Mouse (Mus musculus): ENCODE data around the gene Olfr47.
"Not testable (repeated sequence)": the region's sequence is repeated elsewhere in the genome, so short reads cannot be mapped to it uniquely, and the experiment has no call there.

The Olfr47 gene

DNA sequence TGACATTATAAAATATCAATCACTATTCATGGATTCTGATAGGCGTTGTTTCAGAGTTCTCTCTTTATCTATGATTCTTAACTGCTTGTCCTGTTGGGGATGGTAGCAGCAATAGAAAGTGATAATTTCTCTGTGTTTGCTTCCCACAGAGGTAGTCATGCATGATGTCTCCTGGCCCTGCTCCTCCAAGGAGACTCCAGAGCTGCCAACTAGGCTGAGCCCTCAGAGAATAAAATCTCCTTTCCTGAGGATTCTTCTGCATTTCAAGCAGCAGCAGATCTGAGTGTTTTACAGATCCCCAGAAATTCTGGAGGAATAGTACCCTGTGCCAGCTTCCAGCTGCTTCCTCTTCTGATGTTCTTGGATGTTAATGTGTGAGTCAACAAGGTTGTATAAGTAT, at the start of gene Olfr47:
Gene Olfr47 (plus strand): TSS at position 275 of the 400 bp plus-strand sequence.
- DNase-seq (ENCODE audit: inconsistent age in 2 of 2, low spot score in 1 of 2): not testable (repeated sequence)

DNA sequence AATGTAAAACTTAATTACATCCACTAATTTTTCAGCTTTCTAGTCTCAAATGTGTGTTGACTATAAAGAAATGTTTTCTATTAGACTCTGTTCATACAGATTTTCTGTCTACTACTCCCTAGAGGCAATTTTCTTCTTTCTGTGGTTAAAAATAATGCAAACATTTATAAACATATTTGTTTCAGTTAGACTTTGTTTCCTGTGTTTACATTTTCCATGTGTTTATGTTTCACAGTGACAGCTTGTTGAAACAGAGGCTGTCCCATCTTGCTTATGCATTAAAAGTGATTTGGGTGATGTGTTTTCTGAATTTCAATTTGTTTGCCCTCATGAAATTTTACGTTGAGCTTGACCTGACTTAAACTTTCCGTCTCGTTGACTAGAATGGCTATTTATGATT, 40.3 kb upstream of the Olfr47 start:
- DNase-seq (ENCODE audit: inconsistent age in 2 of 2, low spot score in 1 of 2): no peak

DNA sequence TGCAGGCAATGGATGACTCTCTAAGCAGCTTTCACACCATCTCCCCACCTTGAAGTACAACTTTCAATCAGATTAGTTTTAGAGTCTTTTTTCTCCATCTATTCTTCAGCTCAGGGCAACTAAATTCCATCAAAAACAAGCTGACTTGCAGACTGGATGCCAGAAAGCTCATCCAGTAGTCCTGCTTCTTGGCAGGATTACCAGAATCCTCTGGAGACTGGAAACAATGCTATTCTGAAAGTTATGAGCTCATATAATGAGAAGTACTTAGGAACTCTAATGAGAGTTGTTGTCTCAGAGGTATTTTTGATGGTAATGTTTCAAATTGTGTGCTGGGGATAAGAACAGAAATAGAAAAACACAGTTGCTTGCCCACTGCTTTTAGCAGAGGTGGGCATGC, 34.5 kb upstream of the Olfr47 start, which contains the start of gene Olfr435:
Gene Olfr435 (plus strand): TSS at position 366 of the 400 bp plus-strand sequence.
- no peak for DNase-seq (ENCODE audit: inconsistent age in 2 of 2, low spot score in 1 of 2)

DNA sequence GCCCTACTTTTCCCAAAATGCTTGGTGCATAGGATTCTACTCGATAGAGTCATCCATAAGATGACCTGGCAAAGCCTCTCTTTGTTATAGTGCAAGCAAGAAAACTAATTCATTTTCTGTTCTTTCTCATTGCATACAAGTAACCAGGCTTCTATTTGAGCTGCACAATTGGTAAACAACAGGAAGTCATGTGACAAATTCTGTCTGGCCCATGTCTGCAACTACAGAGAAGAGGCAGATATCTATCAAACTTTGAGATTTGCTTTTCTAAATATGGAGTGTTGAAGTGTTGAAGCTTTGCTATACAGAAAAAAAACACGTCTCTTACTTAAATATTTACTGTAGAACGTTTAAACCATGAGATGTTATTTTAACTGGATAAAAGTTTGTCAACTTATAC, 33.2 kb upstream of the Olfr47 start:
- no peak for DNase-seq (ENCODE audit: inconsistent age in 2 of 2, low spot score in 1 of 2)

DNA sequence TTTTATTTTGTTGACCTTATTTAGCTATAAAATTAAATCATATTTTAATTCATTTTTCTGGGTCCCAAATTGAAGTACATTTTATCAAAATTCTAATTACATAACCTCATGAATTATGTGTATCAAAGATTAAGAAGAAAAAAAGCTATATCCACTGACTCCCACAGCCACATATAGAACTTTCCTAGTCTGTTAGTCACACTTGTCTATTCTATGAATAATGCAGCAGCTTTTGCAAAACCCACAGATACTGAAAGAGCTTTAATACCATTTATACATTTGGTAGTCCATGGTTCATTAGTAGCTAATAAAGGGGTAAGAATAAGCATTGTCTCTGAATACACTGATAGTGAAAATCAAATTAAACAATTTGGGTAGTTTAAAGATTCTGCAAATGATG, 28.5 kb upstream of the Olfr47 start:
- DNase-seq (ENCODE audit: inconsistent age in 2 of 2, low spot score in 1 of 2): no peak

DNA sequence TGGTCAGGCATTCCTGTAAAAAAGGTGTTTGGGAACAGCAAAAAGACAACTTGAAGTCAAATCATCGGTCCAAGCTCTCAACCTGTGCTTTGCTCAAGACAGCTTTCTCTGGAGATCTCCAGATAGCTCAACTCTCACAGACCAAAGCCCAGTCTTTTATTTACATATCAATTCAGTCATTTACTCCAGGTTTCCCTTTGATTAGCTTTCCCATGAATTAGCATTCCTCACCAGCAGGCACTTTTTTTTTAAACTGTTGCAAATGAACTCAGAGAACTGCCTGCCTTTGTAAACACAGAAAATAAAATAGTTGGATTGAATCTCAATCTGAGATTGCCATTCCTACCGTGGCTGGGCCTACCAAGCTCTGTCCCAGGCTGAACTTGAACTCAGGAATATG, 26.0 kb upstream of the Olfr47 start:
- DNase-seq (ENCODE audit: inconsistent age in 2 of 2, low spot score in 1 of 2): no peak

DNA sequence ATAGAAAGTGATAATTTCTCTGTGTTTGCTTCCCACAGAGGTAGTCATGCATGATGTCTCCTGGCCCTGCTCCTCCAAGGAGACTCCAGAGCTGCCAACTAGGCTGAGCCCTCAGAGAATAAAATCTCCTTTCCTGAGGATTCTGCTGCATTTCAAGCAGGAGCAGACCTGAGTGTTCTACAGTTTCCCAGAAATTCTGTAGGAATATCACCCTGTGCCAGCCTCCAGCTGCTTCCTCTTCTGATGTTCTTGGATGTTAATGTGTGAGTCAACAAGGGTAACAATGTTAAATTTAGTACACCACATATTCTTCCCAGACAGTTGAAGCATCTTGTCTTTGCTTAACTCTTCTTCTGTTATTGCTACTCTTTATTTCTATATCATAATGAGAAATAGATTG, 18.5 kb upstream of the Olfr47 start, which contains the start of gene Olfr434:
Gene Olfr434 (plus strand): TSS at position 149 of the 400 bp plus-strand sequence.
- not testable (repeated sequence) for DNase-seq (ENCODE audit: inconsistent age in 2 of 2, low spot score in 1 of 2)

DNA sequence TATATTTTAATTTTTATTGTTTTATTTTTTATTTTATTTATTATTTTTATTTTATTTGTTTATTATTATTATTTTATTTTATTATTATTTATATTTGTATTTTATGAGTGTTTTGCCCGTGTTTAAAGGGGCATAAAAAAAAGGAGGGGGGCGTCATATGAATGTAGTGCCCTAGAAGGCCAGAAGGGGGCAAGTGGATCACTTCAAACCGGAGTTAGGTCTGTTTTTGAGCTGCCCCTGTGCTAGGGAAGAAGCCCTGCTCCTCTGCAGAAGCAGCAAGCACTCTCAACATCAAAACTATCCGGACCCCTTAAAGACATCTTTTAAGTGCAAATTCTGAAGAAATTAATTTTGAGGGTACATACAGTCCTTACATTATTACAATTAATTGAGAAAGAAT, 10.7 kb downstream of the Olfr47 start:
- DNase-seq (ENCODE audit: inconsistent age in 2 of 2, low spot score in 1 of 2): no peak

DNA sequence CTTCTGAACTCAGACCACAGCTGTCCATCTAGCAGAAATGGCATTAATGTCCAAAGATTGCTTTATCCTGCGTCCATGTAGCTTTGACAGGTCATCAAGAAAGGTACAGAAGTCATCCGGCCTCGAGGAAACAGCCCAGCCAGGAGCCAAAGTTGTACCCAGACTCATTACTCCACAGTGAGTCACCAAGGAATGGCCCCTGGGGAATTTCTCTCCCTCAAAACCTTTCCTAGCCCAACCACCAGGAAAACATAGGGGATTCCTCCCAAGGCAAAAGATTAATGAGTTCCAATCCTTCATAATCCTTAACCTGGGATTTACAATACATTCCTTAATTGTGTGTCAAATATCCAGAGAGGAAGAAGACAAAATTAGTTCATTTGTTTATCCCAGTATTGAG, 16.1 kb downstream of the Olfr47 start:
- no peak for DNase-seq (ENCODE audit: inconsistent age in 2 of 2, low spot score in 1 of 2)

DNA sequence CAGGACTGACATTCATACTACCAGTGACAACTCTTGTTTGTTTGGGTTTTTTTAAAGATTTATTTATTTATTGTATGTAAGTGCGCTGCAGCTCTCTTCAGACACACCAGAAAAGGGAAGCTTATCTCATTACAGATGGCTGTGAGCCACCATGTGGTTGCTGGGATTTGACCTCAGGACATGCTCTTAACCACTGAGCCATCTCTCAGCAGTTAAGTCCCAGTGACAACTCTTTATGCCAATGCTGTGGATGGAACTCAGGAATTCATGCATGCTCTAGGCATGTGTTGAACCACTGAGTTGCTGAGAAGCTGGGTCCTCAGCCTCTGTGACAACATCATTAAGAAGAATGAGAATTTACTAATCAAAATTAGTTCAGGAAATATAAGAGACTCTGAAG, 21.7 kb downstream of the Olfr47 start:
- no peak for DNase-seq (ENCODE audit: inconsistent age in 2 of 2, low spot score in 1 of 2)

DNA sequence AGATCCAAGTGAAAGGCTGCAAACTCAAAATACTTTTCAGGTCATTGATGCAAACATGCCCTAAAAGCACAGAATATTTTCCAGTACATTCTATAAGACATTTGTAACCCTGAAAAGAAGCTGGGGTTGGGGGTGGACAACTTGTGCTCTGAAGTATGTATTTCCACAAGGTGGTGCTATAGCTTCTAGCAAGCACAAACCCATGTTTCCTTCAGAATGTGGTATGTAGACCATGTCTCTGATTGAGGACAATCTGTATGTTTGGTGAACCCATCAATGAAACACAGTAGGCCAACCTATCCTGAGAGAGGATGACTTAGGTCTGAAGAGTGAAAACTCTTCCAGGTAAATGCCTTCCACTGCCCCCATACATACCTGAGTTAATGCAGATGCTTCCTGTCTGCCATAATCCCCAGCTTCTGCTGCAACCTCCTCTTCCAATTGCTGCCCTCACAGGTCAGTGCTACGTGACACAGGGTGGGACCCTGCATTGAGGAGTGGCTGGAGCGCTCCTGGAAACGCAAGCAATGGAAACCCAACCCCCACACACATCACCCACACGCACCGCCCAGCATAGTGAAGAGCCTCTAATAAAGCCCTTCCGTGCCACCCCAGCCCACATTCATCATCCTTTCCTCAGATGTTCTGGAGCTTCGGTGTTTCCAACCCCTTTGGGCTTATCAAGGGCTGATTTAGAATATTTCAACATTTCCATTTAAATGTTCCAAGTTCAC, 23.0 kb downstream of the Olfr47 start:
- peak in 1 of 2 experiments; percentile 64 for DNase-seq (ENCODE audit: inconsistent age in 2 of 2, low spot score in 1 of 2)

DNA sequence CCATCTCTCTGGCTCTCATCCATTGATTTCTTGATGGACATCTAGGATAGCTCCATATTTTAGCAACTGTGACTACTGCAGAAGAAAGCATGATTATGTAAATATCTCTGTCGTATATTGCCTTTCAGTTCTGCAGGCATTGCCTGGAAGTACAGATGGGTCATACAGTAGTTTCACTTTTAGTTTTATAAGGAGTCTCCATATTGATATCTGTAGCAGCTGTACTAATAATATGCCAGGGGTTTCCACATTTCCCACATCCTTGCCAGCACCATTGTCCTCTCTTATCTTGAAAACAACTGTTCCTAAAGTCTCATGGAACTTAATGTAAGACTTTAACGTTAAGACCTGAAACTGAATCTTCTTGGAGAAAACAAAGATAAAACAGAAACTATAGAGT, 29.4 kb downstream of the Olfr47 start:
- DNase-seq (ENCODE audit: inconsistent age in 2 of 2, low spot score in 1 of 2): no peak

DNA sequence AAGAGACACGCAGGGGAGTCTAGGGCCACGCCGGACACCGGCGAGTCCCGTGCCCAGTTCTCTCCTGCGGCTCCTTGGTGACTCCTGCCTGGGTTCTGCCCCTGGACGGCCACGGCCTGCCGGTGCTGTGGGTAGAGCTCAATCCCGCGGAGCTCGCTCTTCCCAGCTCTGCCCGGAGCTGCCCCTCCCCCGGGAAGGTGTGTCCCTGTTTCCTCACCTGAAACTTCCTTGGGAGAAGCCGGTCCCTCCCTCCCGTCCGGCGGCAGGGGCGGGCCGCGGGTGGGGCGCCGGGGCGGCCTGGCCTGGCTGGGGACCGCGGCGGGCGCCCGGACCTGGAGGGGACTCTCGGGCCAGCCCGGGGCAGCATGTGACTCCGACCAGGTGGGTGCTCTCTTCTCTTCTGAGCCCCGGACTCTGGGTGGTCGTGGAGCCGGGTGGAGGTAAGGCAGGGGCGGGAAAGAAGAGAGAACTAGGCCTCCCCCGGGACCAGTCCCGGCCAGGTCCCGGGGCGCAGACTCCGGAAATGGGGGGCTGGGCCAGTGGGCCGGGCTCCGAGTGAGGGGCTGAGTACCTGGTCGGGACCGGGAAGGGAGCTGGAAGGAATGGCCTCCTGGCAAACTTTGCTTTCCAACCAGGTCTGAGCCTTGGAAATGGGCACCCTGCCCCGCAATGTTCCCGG, 34.2 kb downstream of the Olfr47 start, which contains the start of gene Arhgef5:
Gene Arhgef5 (plus strand): TSS at position 220 of the 679 bp plus-strand sequence.
- peak; percentile 72 to 89 for DNase-seq (ENCODE audit: inconsistent age in 2 of 2, low spot score in 1 of 2)

DNA sequence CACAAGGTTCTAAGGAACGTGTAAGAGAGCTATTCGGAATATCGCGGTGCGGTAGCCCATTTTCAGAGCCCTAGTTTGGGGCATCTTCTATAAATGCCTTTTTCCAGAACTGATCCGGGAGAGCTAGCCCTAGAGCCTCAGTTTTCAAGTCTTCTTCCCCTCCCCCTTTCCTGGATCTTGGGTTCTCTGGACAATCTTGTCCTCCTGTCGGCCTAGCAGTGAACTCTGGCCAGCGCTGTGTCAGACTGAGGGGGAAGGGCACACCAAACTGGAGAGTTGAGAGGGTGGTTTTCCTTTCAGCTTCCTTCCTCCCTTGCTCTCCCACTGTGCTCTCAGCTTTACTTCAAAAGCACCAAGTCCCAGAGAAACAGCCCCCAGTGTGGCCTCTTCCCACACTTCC, 35.0 kb downstream of the Olfr47 start:
- peak; percentile 44 to 75 for DNase-seq (ENCODE audit: inconsistent age in 2 of 2, low spot score in 1 of 2)

DNA sequence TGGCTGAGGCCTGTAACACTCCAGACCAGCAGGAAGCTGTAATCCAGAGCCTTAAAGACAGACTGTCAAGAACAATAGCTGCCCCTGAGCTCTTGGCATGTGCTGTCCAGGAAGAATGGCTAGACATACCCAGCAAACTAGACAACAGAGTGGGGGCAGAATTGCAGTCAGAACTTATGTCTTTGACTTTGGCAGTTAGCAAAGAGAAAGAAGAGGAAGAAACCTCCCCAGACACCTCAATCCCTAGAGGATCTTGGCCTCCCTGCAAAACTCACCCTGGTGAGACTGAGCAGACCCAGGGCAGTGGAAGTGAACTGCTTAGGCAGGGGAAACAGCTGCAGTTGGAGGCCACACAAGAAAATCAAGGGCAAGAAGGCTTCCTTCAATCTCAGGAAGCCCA, 41.3 kb downstream of the Olfr47 start:
- peak in 1 of 2 experiments; percentile 43 for DNase-seq (ENCODE audit: inconsistent age in 2 of 2, low spot score in 1 of 2)

DNA sequence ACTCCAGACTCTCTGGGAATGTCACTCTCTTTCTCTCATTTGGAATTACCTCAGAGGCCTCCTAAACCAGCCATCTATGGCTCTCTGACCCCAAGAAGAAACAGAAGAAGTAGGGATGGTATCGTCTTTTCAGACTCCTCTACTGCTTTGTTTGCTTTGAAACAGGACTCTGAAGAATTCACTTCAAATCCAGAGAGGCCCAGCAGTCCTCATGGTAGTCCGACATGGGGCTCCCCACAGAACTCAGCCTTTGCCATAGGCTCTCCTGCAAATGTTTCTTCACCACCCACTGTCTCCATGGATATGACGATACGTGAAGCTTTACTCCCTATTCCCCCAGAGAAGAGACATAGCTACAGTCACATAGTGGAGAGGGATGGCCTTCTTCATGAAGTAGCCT, 42.8 kb downstream of the Olfr47 start:
- DNase-seq (ENCODE audit: inconsistent age in 2 of 2, low spot score in 1 of 2): no peak

DNA sequence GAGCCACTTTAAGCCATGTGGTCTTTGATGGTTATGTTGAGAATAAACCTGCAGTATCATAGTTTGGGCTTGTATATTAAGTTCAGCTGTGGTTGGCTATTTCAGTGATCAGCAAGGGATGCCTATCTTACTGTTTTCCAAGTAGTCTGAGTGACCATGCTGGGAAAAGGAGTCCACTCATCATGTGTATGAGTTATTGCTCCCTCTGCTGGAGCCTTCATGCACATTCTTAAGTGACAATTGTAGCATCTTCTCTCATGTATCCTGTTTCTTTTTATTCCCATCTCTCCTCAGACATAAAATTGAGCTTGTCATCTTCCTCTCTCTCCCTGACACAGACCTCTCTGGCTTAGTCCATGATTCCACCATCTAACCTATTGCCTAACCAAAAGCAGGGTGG, 46.9 kb downstream of the Olfr47 start:
- peak in 1 of 2 experiments; percentile 55 for DNase-seq (ENCODE audit: inconsistent age in 2 of 2, low spot score in 1 of 2)

DNA sequence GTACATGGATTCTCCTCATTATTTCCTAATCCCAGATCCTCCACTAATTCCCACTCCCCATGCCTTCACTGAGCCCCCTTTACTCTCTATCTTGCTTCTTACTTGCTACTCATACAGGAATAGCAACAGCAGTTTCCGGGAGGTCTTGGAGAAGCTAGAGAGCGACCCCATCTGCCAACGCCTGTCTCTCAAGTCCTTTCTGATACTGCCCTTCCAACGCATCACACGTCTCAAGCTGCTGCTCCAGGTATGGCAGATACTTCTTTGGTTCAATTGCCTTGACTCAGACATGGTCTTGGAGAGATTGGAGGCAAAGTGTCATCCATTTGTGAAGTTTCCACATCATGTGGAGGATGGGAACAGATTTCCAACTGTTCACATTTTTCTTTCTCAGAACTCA, 49.2 kb downstream of the Olfr47 start:
- DNase-seq (ENCODE audit: inconsistent age in 2 of 2, low spot score in 1 of 2): no peak
